Mouse (Mus musculus): ENCODE results near the gene Dlx5.

The Dlx5 gene

GRCm38 (mm10) chr6:6875676-6876075 lies 6.2 kb downstream of the Dlx5 start:
- DNase-seq (ENCODE audit: low spot score), result no peak

- DNase-seq (ENCODE audit: low spot score), result no peak
Observed at GRCm38 (mm10) chr6:6875136-6875535, 6.7 kb downstream of the Dlx5 start.

GRCm38 (mm10) chr6:6874073-6874771 lies 7.7 kb downstream of the Dlx5 start:
- DNase-seq (ENCODE audit: low spot score), result no peak

- DNase-seq (ENCODE audit: low spot score), result no peak
Observed at GRCm38 (mm10) chr6:6873476-6874072, 8.3 kb downstream of the Dlx5 start.

GRCm38 (mm10) chr6:6872873-6873272 lies 9.0 kb downstream of the Dlx5 start:
- DNase-seq (ENCODE audit: low spot score), result no peak

GRCm38 (mm10) chr6:6871692-6872091 lies 10.2 kb downstream of the Dlx5 start:
- no peak for DNase-seq (ENCODE audit: low spot score)

GRCm38 (mm10) chr6:6870876-6871420 lies 10.9 kb downstream of the Dlx5 start:
- DNase-seq (ENCODE audit: low spot score), result no peak

- no peak for DNase-seq (ENCODE audit: low spot score)
Observed at GRCm38 (mm10) chr6:6869961-6870800, 11.7 kb downstream of the Dlx5 start.

GRCm38 (mm10) chr6:6869041-6869685 lies 12.7 kb downstream of the Dlx5 start:
- DNase-seq (ENCODE audit: low spot score), result no peak

GRCm38 (mm10) chr6:6867031-6867430 lies 14.9 kb downstream of the Dlx5 start:
- DNase-seq (ENCODE audit: low spot score), result no peak

GRCm38 (mm10) chr6:6864441-6865440 lies 17.1 kb downstream of the Dlx5 start:
- no peak for DNase-seq (ENCODE audit: low spot score)

- DNase-seq (ENCODE audit: low spot score), result no peak
Observed at GRCm38 (mm10) chr6:6863955-6864354, 17.9 kb downstream of the Dlx5 start.

GRCm38 (mm10) chr6:6863160-6863870 lies 18.6 kb downstream of the Dlx5 start, which contains the start of gene Dlx6:
Gene Dlx6 (plus strand): TSS chr6:6863334.
- no peak for DNase-seq (ENCODE audit: low spot score)

GRCm38 (mm10) chr6:6862611-6863010 lies 19.3 kb downstream of the Dlx5 start:
- no peak for DNase-seq (ENCODE audit: low spot score)

GRCm38 (mm10) chr6:6861798-6862428 lies 20.0 kb downstream of the Dlx5 start:
- DNase-seq (ENCODE audit: low spot score), result no peak

- DNase-seq (ENCODE audit: low spot score), result no peak
Observed at GRCm38 (mm10) chr6:6861086-6861797, 20.6 kb downstream of the Dlx5 start.

GRCm38 (mm10) chr6:6860411-6861085 lies 21.3 kb downstream of the Dlx5 start:
- no peak for DNase-seq (ENCODE audit: low spot score)

- no peak for DNase-seq (ENCODE audit: low spot score)
Observed at GRCm38 (mm10) chr6:6859950-6860410, 21.9 kb downstream of the Dlx5 start.
